9 mouse cellular contexts compared by ENCODE assay signal in the genomic region with DNA sequence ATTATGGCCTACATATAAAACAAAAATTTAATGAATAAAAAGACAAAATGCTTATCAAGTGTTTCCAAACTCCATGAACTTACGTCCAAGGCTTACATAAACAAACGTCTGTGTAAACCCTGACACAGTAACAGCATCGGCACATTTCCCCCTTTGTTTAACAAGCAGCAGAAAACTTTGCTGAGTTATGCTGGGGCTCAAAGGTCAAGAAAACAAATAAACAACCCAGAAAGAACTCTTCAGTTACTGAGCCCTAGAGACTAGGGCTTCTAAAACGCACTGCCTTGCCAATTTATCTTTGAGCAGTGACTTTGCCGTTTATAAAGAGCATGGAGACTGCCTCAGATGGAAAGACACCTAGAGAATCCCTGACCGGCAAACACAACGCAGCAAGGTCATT. TPM values are rescaled to one million over a fixed set of nuclear protein-coding genes. Genes with fewer than 3 reads are reported as not detected.
A peak's percentile ranks its signal among the peaks of the same experiment; 100 is the strongest.
DNase-seq lines count a peak whose midpoint lies in the region; ATAC-seq and TF ChIP-seq lines count a peak whose summit lies in the region.
"Had no signal": no experiment of that assay in that cellular context is flagged by ENCODE, and none has a peak within 500 bp of the region (broad histone marks: within the 10 kb centered on the region; RNA-seq: fewer than 3 reads in every experiment).

No protein-coding gene starts in this region.

- peaks cover 5% of the 10 kb centered on the region for H3K9me3 ChIP-seq in embryonic facial prominence, embryonic 14.5 days (ENCODE audit: control insufficient read depth, low read length)
- H3K9me3 ChIP-seq in intestine, embryonic 16.5 days (ENCODE audit: control insufficient read depth, low read length): 0 out of 2 replicates have a peak, but pooled peaks cover 4% of the 10 kb centered on the region
- H3K9me3 ChIP-seq in midbrain, embryonic 16.5 days (replicated peaks; ENCODE audit: control insufficient read depth, low read length, poor library complexity, severe bottlenecking): no peaks in the 10 kb centered on the region; the same call in 1 of the 2 replicates

- 0 out of 2 replicates have a peak overlapping the region, but pooled peaks have one; percentile 1 for H3K4me2 ChIP-seq in embryonic facial prominence, embryonic 14.5 days (ENCODE audit: low read depth, low read length)
- peak overlapping the region; percentile 34; the same call in 1 of the 2 replicates for H3K4me2 ChIP-seq in intestine, embryonic 16.5 days (ENCODE audit: low read depth, low read length)
- H3K4me2 ChIP-seq in midbrain, embryonic 16.5 days (ENCODE audit: low read length): peak overlapping the region; percentile 8; the same call in 1 of the 2 replicates

- peaks cover 25% of the 10 kb centered on the region for H3K36me3 ChIP-seq in embryonic facial prominence, embryonic 14.5 days (ENCODE audit: control insufficient read depth, insufficient read depth, low read length)
- H3K36me3 ChIP-seq in intestine, embryonic 16.5 days (ENCODE audit: control insufficient read depth, insufficient read depth, low read length): peaks cover 11% of the 10 kb centered on the region; the same call in 1 of the 2 replicates
- H3K36me3 ChIP-seq in midbrain, embryonic 16.5 days (ENCODE audit: control insufficient read depth, insufficient read depth, low read length): peaks cover 5% of the 10 kb centered on the region

- H3K27me3 ChIP-seq in embryonic facial prominence, embryonic 14.5 days (replicated peaks; ENCODE audit: control insufficient read depth, insufficient read depth, low read length): no peaks in the 10 kb centered on the region
- no peaks in the 10 kb centered on the region for H3K27me3 ChIP-seq in intestine, embryonic 16.5 days (replicated peaks; ENCODE audit: control insufficient read depth, insufficient read depth, low read length)
- H3K27me3 ChIP-seq in midbrain, embryonic 16.5 days (ENCODE audit: control insufficient read depth, insufficient read depth, low read depth, low read length): no peaks in the 10 kb centered on the region

- H3K4me3 ChIP-seq in layer of hippocampus, adult 2 months: no peak overlapping the region
- H3K4me3 ChIP-seq in embryonic facial prominence, embryonic 14.5 days (ENCODE audit: low read depth, low read length): no peak overlapping the region
- H3K4me3 ChIP-seq in intestine, embryonic 16.5 days (ENCODE audit: low read length): no peak overlapping the region
- H3K4me3 ChIP-seq in midbrain, embryonic 16.5 days (ENCODE audit: low read depth, low read length): no peak overlapping the region

- H3K9ac ChIP-seq in embryonic facial prominence, embryonic 14.5 days (ENCODE audit: low read depth, low read length): no peak overlapping the region
- H3K9ac ChIP-seq in intestine, embryonic 16.5 days (ENCODE audit: low read depth, low read length): peak overlapping the region; percentile 21; the same call in 1 of the 2 replicates
- H3K9ac ChIP-seq in midbrain, embryonic 16.5 days (ENCODE audit: low read depth, low read length): no peak overlapping the region

- no peak for DNase-seq in layer of hippocampus, adult 2 months (ENCODE audit: low spot score in 2 of 2)
- no peak for DNase-seq in layer of hippocampus, postnatal 25 days (ENCODE audit: extremely low spot score in 1 of 2, low spot score in 1 of 2)
- DNase-seq in embryonic facial prominence, embryonic 14.5 days (ENCODE audit: low spot score): no peak
- no peak for DNase-seq in retina, postnatal 1 day
- no peak for DNase-seq in thymus, postnatal 25 days
- DNase-seq: cerebellum, adult 2 months; gastrocnemius, postnatal 36 days had no signal

- H3K27ac ChIP-seq in layer of hippocampus, adult 2 months: peak overlapping the region; percentile 63
- peak overlapping the region; percentile 50 for H3K27ac ChIP-seq in embryonic facial prominence, embryonic 14.5 days (replicated peaks; ENCODE audit: low read depth, low read length)
- peak overlapping the region; percentile 81 for H3K27ac ChIP-seq in intestine, embryonic 16.5 days (ENCODE audit: low read length)
- H3K27ac ChIP-seq in midbrain, embryonic 16.5 days (ENCODE audit: low read length): peak overlapping the region; percentile 50

- 32% methylated on average over 7 of the region's 7 CpGs for WGBS in embryonic facial prominence, embryonic 14.5 days
- WGBS in intestine, embryonic 16.5 days: 17% methylated on average over 7 of the region's 7 CpGs
- WGBS in midbrain, embryonic 16.5 days: 34% methylated on average over 7 of the region's 7 CpGs

- peaks cover 9% of the 10 kb centered on the region for H3K4me1 ChIP-seq in embryonic facial prominence, embryonic 14.5 days (ENCODE audit: control insufficient read depth, insufficient read depth, low read length)
- H3K4me1 ChIP-seq in intestine, embryonic 16.5 days (ENCODE audit: control insufficient read depth, insufficient read depth, low read length): peaks cover 19% of the 10 kb centered on the region
- H3K4me1 ChIP-seq in midbrain, embryonic 16.5 days (ENCODE audit: control insufficient read depth, insufficient read depth, low read length): peaks cover 15% of the 10 kb centered on the region

- TF ChIP-seq CTCF in layer of hippocampus, adult 2 months (conservative IDR thresholded peaks at IDR 0.05): no peak

- ATAC-seq in embryonic facial prominence, embryonic 14.5 days (ENCODE audit: low read depth): no peak
- ATAC-seq in intestine, embryonic 16.5 days: peak; percentile 26
- ATAC-seq in midbrain, embryonic 16.5 days: no peak

RNA-seq across cellular contexts. Expression of a gene that starts 17.7 kb away (rescaled TPM):
- 10 to 100 TPM; 30.6 to 38.5 TPM for total RNA-seq in layer of hippocampus, adult 2 months (2021)
- total RNA-seq in layer of hippocampus, postnatal 25 days (2021): 10 to 100 TPM; 47.8 to 51.6 TPM
- 157 and 170 TPM in 2 replicates for polyA plus RNA-seq in embryonic facial prominence, embryonic 14.5 days (2014; fragmentation: Nextera tagmentation; extraction: Ambion mirVana)
- 103 and 110 TPM in 2 replicates for polyA plus RNA-seq in intestine, embryonic 16.5 days (2015; fragmentation: Nextera tagmentation; extraction: Ambion mirVana)
- 150 and 155 TPM in 2 replicates for polyA plus RNA-seq in midbrain, embryonic 16.5 days (2015; fragmentation: Nextera tagmentation; extraction: Ambion mirVana)
